ENCODE assay signal across 20 mouse cellular contexts in genomic region chr12:112769751-112770150, GRCm38 (mm10). TPM values are rescaled to one million over a fixed set of nuclear protein-coding genes. Genes with fewer than 3 reads are reported as not detected.
"Had no signal": no experiment of that assay in that cellular context is flagged by ENCODE, and none has a peak within 500 bp of the region (broad histone marks: within the 10 kb centered on the region; RNA-seq: fewer than 3 reads in every experiment).

No protein-coding gene starts in this region.

- H3K4me2 ChIP-seq: lung, embryonic 15.5 days; midbrain, embryonic 11.5 days; midbrain, embryonic 13.5 days; midbrain, embryonic 15.5 days; neural tube, embryonic 12.5 days; stomach, embryonic 15.5 days had no signal

- H3K36me3 ChIP-seq: lung, embryonic 15.5 days; midbrain, embryonic 13.5 days; midbrain, embryonic 15.5 days; neural tube, embryonic 12.5 days; stomach, embryonic 15.5 days had no signal

- H3K27ac ChIP-seq: lung, embryonic 15.5 days; macrophage; midbrain, embryonic 13.5 days; midbrain, embryonic 15.5 days; neural tube, embryonic 12.5 days; stomach, embryonic 15.5 days; stomach, postnatal 0 days had no signal

- H3K4me3 ChIP-seq: lung, embryonic 15.5 days; megakaryocyte, embryonic 14.5 days; midbrain, embryonic 13.5 days; midbrain, embryonic 15.5 days; neural tube, embryonic 12.5 days; stomach, embryonic 15.5 days had no signal

- H3K9me3 ChIP-seq: lung, embryonic 15.5 days; midbrain, embryonic 13.5 days; midbrain, embryonic 15.5 days; stomach, embryonic 15.5 days had no signal

- H3K9ac ChIP-seq: liver, postnatal 0 days; lung, embryonic 15.5 days; midbrain, embryonic 13.5 days; midbrain, embryonic 15.5 days; neural tube, embryonic 12.5 days; stomach, embryonic 15.5 days had no signal

- H3K4me1 ChIP-seq: lung, embryonic 15.5 days; megakaryocyte, embryonic 14.5 days; midbrain, embryonic 13.5 days; midbrain, embryonic 15.5 days; neural tube, embryonic 12.5 days; stomach, embryonic 15.5 days had no signal

- DNase-seq: liver, postnatal 0 days; lung, adult 2 months; lung, postnatal 14 days; lung, postnatal 36 days; right cerebral cortex, postnatal 14 days; thymus, adult 2 months; thymus, postnatal 25 days had no signal

- H3K27me3 ChIP-seq: lung, embryonic 15.5 days; midbrain, embryonic 13.5 days; midbrain, embryonic 15.5 days; neural tube, embryonic 12.5 days; stomach, embryonic 15.5 days had no signal

- ATAC-seq: liver, postnatal 0 days; lung, postnatal 0 days; midbrain, embryonic 13.5 days; midbrain, embryonic 15.5 days had no signal

RNA-seq across cellular contexts. Expression of gene Ahnak2, which starts 32.7 kb away (rescaled TPM):
- total RNA-seq: megakaryocyte progenitor cell, adult 5-6 weeks; neutrophil, adult 5-6 weeks had no signal

RNA-seq across cellular contexts. Expression of gene Clba1, which starts 39.0 kb away (rescaled TPM):
- total RNA-seq: monocyte, adult 5-6 weeks had no signal

RNA-seq across cellular contexts. Expression of gene Cep170b, which starts 49.5 kb away (rescaled TPM):
- total RNA-seq: monocyte, adult 5-6 weeks had no signal
